Mouse (Mus musculus) heart, adult 2 months (tissue): Measurements from ENCODE around the gene Lrrk2. TPM values are rescaled to one million over a fixed set of nuclear protein-coding genes. Genes with fewer than 3 reads are reported as not detected.

Experiments
- DNase-seq, 2 experiments: peaks; one replicate each; pipeline ENCODE4 v3.0.0; 2021
- H3K27ac ChIP-seq: fragments of 200-600 bp; 2 replicates; pipeline ENCODE4 v1.8.1; 2022
- H3K27me3 ChIP-seq: fragments of 200-500 bp; 2 replicates; pipeline ENCODE4 v1.6.1; 2012; ENCODE audit warnings: mild to moderate bottlenecking, low read length, inconsistent platforms, mixed read lengths; ENCODE audit not compliant: control insufficient read depth, insufficient read depth
- H3K36me3 ChIP-seq: fragments of 200-500 bp; 2 replicates; pipeline ENCODE4 v1.6.1; 2012; ENCODE audit warnings: low read length, inconsistent platforms; ENCODE audit not compliant: control insufficient read depth, insufficient read depth
- H3K4me1 ChIP-seq: fragments of 200-500 bp; 2 replicates; pipeline ENCODE4 v1.6.1; 2011; ENCODE audit warnings: low read length; ENCODE audit not compliant: control insufficient read depth, insufficient read depth
- H3K4me3 ChIP-seq: fragments of 200-600 bp; 2 replicates; pipeline ENCODE4 v1.8.1; 2022
- H3K79me2 ChIP-seq: fragments of 200-500 bp; replicated peaks from 2 replicates; pipeline ENCODE4 v1.6.1; 2012; ENCODE audit warnings: mild to moderate bottlenecking, inconsistent platforms, low read length, moderate library complexity, mixed read lengths; ENCODE audit not compliant: control insufficient read depth, insufficient read depth
- H3K9ac ChIP-seq: fragments of 200-500 bp; 2 replicates; pipeline ENCODE4 v1.6.1; 2012; ENCODE audit warnings: low read depth, mild to moderate bottlenecking, control low read depth, inconsistent platforms, low read length, mixed read lengths
- CTCF ChIP-seq: fragments of 200-600 bp; IDR thresholded peaks from 2 replicates; pipeline ENCODE4 v1.8.1; 2022; ENCODE audit warnings: antibody characterized with exemption, mild to moderate bottlenecking, moderate library complexity
- EP300 ChIP-seq: fragments of 200-500 bp; IDR thresholded peaks from 2 replicates; pipeline ENCODE4 v1.6.1; 2011; ENCODE audit warnings: low read depth, low read length, control low read depth; ENCODE audit not compliant: insufficient read depth
- POLR2A ChIP-seq: fragments of 200-500 bp; IDR thresholded peaks from 2 replicates; pipeline ENCODE4 v1.6.1; 2011; ENCODE audit warnings: mild to moderate bottlenecking, low read depth, low read length, control low read depth; ENCODE audit not compliant: insufficient read depth
- WGBS: fragments of 180-500 bp; shearing (Covaris S2); methylation state at CpG from one replicate; pipeline ENCODE4 v1.1.7; 2018; 5-methylcytosine and 5-hydroxymethylcytosine counted together
- intact Hi-C: fragments of 180-260 bp; cut with DNase I; formaldehyde crosslinking; loops from one replicate; pipeline ENCODE4 v1.15.1; 2025
- long read RNA-seq: library from polyadenylated mRNA; stranded (forward); transcript quantifications from one replicate; pipeline ENCODE4 v2.0.0, GENCODE M21; 2021
- polyA plus RNA-seq: library from polyadenylated mRNA; depleted of rRNA; stranded (reverse); fragments of >200 nt; gene quantifications from 2 replicates; pipeline ENCODE4 v1.2.3, GENCODE M21; 2012; rRNA removed
- total RNA-seq, 2 experiments: library from RNA; stranded (reverse); gene quantifications; 2 replicates each; pipeline ENCODE4 v1.2.3; 2021

Gene Lrrk2
- total RNA-seq (10 to 100 TPM; 10.6 to 12.2 TPM), polyA plus RNA-seq (3.0 and 5.9 TPM in 2 replicates)
- long read RNA-seq, full-length matches to known transcripts = 2 of 6 reads
- long read RNA-seq, partial matches to known transcripts = 3 of 6 reads
- long read RNA-seq, other reads (novel, unspliced or antisense) = 1 of 6 reads

DNA sequence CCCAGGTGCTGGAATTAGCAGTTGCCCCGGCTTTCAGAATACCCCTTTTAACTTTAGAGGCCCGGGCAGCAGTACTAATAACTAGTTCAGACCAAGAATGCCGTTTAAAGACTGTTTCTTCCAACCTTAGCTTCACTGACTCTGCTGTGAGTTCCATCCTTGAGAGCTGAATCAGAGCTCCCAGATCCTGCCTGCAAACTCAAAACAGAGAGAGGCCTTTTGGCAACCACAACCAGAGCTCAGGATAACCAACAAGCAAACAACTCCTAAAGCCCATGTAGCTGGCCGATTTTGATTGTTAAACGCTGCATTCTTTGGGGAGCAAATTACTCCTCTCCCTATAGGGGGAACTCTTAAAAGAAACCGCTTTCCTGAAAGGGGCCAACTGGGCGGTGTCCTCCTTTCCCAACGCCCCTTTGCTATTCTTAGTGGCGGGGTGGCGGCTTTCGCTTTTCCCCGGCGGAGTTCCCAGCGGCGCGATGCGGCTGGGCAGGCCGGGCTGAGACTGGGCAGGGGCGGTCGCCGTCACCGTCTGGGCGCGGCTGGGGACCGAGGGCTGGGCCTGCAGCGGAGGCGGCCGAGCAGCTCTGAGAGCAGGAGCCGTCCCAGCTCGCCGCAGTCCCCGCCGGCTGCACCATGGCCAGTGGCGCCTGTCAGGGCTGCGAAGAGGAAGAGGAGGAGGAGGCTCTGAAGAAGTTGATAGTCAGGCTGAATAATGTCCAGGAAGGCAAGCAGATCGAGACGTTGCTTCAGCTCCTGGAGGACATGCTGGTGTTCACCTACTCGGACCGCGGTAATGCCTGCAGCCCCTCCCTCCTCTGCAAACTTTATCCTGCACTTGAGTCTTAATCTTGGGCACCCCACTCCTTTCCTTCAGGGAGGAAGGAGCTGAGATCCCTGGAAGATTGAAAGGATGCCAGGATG lies at the start of gene Lrrk2:
TSS of gene Lrrk2 (plus strand) at position 531 of the 924 bp plus-strand sequence.
- TF ChIP-seq CTCF (peak; percentile 47), EP300 (no peak), POLR2A (peak; percentile 53; the same call in 1 of the 2 replicates)
- 2% methylated on average over 39 of the region's 40 CpGs for WGBS
- Histone ChIP-seq H3K9ac (peak within 1 kb of the TSS; percentile 72), H3K4me3 (peak within 1 kb of the TSS; percentile 74), H3K4me1 (peaks cover 3% of the 10 kb centered on the region), H3K36me3 (peaks cover 16% of the 10 kb centered on the region), H3K79me2 (no peaks in the 10 kb centered on the region; the same call in 1 of the 2 replicates), H3K27ac (peak within 1 kb of the TSS; percentile 93), H3K27me3 (no peaks in the 10 kb centered on the region)
- intact Hi-C loops = loop anchor here (2.0 to 5.0 kb wide), 2 partner anchors 62 to 101 kb away; partner anchors contain the start of gene Slc2a13
- DNase-seq = peak; percentile 93

DNA sequence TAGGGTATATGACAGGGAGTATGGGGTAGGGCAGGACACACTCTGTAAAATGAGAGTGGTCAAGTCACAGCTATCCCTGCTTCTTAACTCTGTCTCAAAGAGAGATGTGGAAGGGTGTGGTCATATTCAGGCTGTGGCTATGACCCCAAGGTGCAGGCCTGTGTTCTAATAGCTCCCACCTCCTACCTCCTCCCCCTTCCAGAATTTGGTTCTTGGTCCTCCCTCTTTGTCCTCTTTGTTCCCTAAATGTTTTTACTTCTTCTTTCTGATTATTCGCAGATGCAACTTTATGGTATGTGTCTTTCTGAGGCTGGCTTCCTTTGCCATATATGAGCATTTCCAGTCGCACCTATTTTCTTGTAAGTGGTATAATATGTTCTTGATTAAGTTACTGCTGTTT lies 48.5 kb upstream of the Lrrk2 start:
- DNase-seq = no peak

DNA sequence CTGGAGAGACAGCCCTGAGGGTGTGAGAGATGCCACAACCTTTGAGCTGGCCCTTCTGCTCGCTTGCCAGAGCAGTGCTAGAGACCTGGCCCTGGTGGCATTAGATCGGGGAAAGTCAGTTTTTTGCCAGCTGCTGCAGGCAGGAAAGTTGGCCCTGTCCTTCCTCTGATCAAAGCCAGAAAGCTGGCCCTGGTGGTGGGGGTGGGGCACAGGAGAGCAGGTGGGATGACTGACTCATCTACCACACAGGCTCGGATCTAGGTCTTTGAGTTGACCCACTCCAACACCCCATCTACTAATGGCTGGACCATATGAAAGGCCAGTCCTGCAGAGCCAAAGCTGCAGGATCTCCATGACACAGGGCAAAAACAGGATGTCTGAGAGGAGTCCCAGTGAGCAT lies 43.8 kb upstream of the Lrrk2 start:
- no peaks in the 10 kb centered on the region for H3K27me3 ChIP-seq
- WGBS = 58% methylated on average over 3 of the region's 3 CpGs
- TF ChIP-seq EP300 = no peak
- TF ChIP-seq POLR2A = no peak
- no peak for TF ChIP-seq CTCF
- intact Hi-C loops = no loop called here
- H3K4me3 ChIP-seq = no peak overlapping the region
- H3K79me2 ChIP-seq = no peaks in the 10 kb centered on the region
- H3K4me1 ChIP-seq = no peaks in the 10 kb centered on the region
- H3K36me3 ChIP-seq = no peaks in the 10 kb centered on the region
- no peak for DNase-seq
- no peak overlapping the region for H3K9ac ChIP-seq
- H3K27ac ChIP-seq = no peak overlapping the region

More for the DNA sequence above, 48.5 kb upstream of the Lrrk2 start:
- Histone ChIP-seq H3K9ac (no peak overlapping the region), H3K36me3 (no peaks in the 10 kb centered on the region), H3K27me3 (no peaks in the 10 kb centered on the region), H3K27ac (no peak overlapping the region), H3K4me3 (no peak overlapping the region), H3K79me2 (no peaks in the 10 kb centered on the region), H3K4me1 (no peaks in the 10 kb centered on the region)
- TF ChIP-seq EP300 (no peak), POLR2A (no peak), CTCF (no peak)
- intact Hi-C loops = no loop called here
- 80% methylated on average over 2 of the region's 2 CpGs for WGBS

DNA sequence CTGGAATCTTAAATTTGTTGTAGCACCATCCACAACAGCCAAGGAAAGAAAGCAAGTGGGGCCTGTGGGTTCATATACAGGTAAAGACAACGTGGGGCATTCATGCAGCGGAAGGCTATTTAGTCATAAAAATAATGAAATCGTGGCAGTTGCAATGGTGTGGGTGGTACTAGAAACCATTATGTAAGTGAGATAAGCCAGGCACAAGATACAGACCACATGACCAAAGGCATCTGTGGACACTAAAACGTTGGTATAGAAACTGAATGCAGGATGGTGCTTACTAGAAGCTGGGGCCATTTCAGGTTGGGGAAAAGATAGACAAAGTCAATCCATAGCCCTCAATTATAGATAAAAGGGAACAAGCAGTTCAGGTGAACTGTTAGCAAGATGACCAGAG lies 40.5 kb upstream of the Lrrk2 start:
- no peak for TF ChIP-seq CTCF
- TF ChIP-seq EP300 = no peak
- no peak for TF ChIP-seq POLR2A
- H3K4me1 ChIP-seq = no peaks in the 10 kb centered on the region
- no peaks in the 10 kb centered on the region for H3K27me3 ChIP-seq
- no peaks in the 10 kb centered on the region for H3K79me2 ChIP-seq
- 74% methylated on average over 4 of the region's 4 CpGs for WGBS
- H3K9ac ChIP-seq = no peak overlapping the region
- DNase-seq = no peak
- intact Hi-C loops = no loop called here
- no peak overlapping the region for H3K4me3 ChIP-seq
- no peaks in the 10 kb centered on the region for H3K36me3 ChIP-seq
- H3K27ac ChIP-seq = no peak overlapping the region

DNA sequence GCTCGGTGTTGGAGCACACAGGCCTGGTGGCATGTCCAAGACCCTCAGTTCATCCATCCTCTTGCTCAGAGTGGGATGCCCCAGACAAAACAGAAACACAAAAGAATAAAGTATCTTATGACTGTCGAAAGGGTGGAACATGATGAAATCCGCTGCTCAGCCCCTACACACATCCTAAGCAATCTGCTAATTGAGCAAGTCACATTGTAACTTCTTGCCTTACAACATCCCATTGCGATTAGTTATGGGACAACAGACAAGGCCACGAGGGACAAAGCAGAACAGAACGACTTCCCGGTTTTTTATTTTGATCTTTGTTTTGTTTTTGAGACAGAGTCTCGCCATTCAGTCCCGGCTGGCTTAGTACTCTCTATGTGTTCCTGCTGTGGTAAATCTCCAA lies 39.9 kb upstream of the Lrrk2 start:
- DNase-seq = no peak
- no peak for TF ChIP-seq CTCF
- no peak for TF ChIP-seq EP300
- TF ChIP-seq POLR2A = no peak
- no peak overlapping the region for H3K27ac ChIP-seq
- H3K4me3 ChIP-seq = no peak overlapping the region
- intact Hi-C loops = no loop called here
- H3K27me3 ChIP-seq = no peaks in the 10 kb centered on the region
- no peak overlapping the region for H3K9ac ChIP-seq
- H3K4me1 ChIP-seq = no peaks in the 10 kb centered on the region
- WGBS = 75% methylated on average over 9 of the region's 9 CpGs
- H3K36me3 ChIP-seq = no peaks in the 10 kb centered on the region
- H3K79me2 ChIP-seq = no peaks in the 10 kb centered on the region

DNA sequence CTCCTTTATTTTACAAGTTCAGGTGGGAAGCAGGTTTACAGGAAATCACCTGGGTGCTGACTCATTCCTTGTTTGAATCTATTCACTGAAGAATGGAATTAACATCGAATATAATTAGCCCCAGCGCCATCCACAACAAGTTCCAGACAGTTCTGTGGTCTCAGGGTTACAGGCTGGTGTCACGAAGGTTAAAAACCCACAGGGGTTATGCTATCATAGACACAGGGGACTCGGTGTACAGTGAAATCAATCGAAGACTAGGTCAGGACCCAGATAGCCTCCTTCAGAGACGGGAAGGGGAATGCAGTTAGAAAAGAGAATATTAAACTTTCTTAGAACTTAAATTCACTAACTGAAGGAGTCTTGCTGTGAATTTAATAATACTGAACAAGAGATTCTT lies 39.2 kb upstream of the Lrrk2 start:
- intact Hi-C loops = no loop called here
- Histone ChIP-seq H3K36me3 (no peaks in the 10 kb centered on the region), H3K9ac (no peak overlapping the region), H3K4me3 (no peak overlapping the region), H3K27ac (no peak overlapping the region), H3K4me1 (no peaks in the 10 kb centered on the region), H3K27me3 (no peaks in the 10 kb centered on the region), H3K79me2 (no peaks in the 10 kb centered on the region)
- no peak for DNase-seq
- WGBS = 69% methylated on average over 6 of the region's 6 CpGs
- TF ChIP-seq CTCF (no peak), EP300 (no peak), POLR2A (no peak)
